Mouse (Mus musculus) cortical plate, adult 2 months (tissue): ENCODE data around the gene Aimp2. TPM values are rescaled to one million over a fixed set of nuclear protein-coding genes. Genes with fewer than 3 reads are reported as not detected.
A peak's percentile ranks its signal among the peaks of the same experiment; 100 is the strongest.

Source experiments
- H3K27ac ChIP-seq: fragments of 200-500 bp; 2 replicates; pipeline ENCODE4 v1.5.1; 2012; ENCODE audit warnings: low read length, control low read depth, inconsistent platforms; ENCODE audit not compliant: insufficient read depth
- H3K4me1 ChIP-seq: fragments of 200-500 bp; 2 replicates; pipeline ENCODE4 v1.6.1; 2011; ENCODE audit warnings: low read length; ENCODE audit not compliant: control insufficient read depth, insufficient read depth
- H3K4me3 ChIP-seq: fragments of 200-500 bp; 2 replicates; pipeline ENCODE4 v1.5.1; 2011; ENCODE audit warnings: mild to moderate bottlenecking, low read length, control low read depth; ENCODE audit not compliant: insufficient read depth
- CTCF ChIP-seq: fragments of 200-500 bp; IDR thresholded peaks from 2 replicates; pipeline ENCODE4 v1.5.1; 2011; ENCODE audit warnings: mild to moderate bottlenecking, control low read depth, low read length; ENCODE audit not compliant: insufficient read depth; ENCODE audit errors: extremely low read depth
- POLR2A ChIP-seq: fragments of 200-500 bp; IDR thresholded peaks from 2 replicates; pipeline ENCODE4 v1.6.1; 2011; ENCODE audit warnings: mild to moderate bottlenecking, low read length, control low read depth; ENCODE audit not compliant: insufficient read depth; ENCODE audit errors: extremely low read depth
- polyA plus RNA-seq: library from polyadenylated mRNA; depleted of rRNA; stranded (reverse); fragments of >200 nt; gene quantifications from 2 replicates; pipeline ENCODE4 v1.2.3, GENCODE M21; 2012

The Aimp2 gene
- polyA plus RNA-seq, 1 experiment, result 58.3 TPM

DNA sequence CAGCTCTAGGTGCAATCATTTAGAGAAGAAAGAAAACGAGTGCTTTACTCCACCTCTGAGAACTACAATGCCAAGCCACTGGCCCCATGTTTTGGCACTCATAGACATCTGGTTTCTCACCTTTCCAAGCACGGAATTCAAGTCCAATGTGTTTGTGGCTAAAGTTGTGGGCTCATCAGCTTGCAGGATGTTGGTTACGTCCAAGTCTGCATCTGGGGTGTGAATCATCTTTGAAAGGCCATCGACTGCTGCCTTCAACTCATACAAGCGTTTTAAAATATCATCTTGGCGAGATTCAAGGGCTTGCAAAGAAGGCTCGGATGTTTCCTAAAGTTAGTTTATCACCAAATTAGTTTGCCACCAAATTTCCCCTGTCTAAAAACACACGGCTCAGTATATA, 3.2 kb downstream of the Aimp2 start:
- TF ChIP-seq CTCF, result no peak
- no peak for TF ChIP-seq POLR2A
- Histone ChIP-seq H3K4me3 (no peak overlapping the region), H3K4me1 (peaks cover 5% of the 10 kb centered on the region; the same call in 1 of the 2 replicates), H3K27ac (no peak overlapping the region)

DNA sequence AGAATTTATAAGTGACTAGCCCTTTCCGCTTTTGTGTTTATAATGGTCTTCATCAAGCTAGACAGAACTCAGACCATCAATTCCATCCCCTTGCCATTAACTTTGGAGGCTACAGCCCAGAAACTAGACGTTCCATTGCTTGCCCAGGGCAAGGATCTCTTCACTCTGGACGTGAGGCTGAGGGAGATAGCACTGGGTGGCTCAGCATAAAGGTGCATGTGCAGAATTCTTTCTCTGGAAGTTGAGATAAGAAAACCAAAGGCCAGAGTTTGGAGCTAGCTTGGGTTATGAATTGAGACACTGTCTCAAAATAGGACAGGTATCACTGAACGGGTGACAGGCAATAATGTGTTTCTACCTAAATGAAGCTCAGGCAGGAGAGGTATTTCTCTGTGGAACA, 5.8 kb downstream of the Aimp2 start:
- Histone ChIP-seq H3K4me1 (peaks cover 3% of the 10 kb centered on the region; the same call in 1 of the 2 replicates), H3K27ac (no peak overlapping the region), H3K4me3 (no peak overlapping the region)
- TF ChIP-seq CTCF (no peak), POLR2A (no peak)

GRCm38 (mm10) chr5:143902111-143902510, 7.5 kb downstream of the Aimp2 start:
- H3K4me1 ChIP-seq, result 0 out of 2 replicates have a peak, but pooled peaks cover 1% of the 10 kb centered on the region

DNA sequence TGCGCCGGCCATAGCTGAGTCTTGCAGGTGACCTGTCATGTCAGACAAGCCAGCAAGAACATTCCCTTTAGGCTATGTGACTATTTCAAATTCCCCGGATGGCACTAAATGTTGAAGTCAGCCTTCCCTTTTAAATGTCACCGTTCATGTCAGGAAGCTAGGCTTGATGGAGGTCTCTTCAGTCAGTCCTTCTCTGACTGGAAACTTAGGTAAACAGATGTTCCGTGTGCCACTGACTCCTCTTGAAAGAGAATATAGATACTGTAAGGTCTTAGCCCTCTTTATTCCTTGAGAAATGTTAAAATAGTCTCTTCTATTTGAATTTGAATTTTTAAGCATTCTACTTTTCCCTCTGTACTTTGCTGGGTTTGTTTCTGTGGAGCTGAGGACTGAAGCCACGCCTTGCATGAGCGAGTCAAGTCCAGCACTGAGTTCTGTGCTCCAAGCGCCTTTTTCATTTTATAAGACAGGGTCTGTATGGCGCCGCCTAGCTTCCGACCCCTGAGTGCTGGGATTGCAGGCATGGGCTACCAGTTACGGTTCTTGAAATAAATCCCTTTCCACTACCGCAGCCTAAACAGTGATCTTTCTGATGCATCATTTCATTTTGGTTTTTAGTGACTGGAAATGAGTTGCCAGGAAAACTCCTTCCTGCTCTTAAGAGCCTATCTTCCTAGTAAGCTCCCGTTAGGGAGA, 11.9 kb downstream of the Aimp2 start, which contains the start of gene Ankrd61:
Gene Ankrd61, minus strand, starts transcription at position 51 of the 696 bp plus-strand sequence.
- TF ChIP-seq CTCF, result no peak
- no peak for TF ChIP-seq POLR2A

More at GRCm38 (mm10) chr5:143902111-143902510, 7.5 kb downstream of the Aimp2 start:
- TF ChIP-seq CTCF (no peak), POLR2A (no peak)
- Histone ChIP-seq H3K4me3 (no peak overlapping the region), H3K27ac (no peak overlapping the region)

GRCm38 (mm10) chr5:143893396-143893795, 16.3 kb downstream of the Aimp2 start:
- Histone ChIP-seq H3K4me3 (no peak overlapping the region), H3K27ac (no peak overlapping the region), H3K4me1 (peaks cover 2% of the 10 kb centered on the region; the same call in 1 of the 2 replicates)
- TF ChIP-seq POLR2A (no peak), CTCF (no peak)

More for the DNA sequence above, 11.9 kb downstream of the Aimp2 start, which contains the start of gene Ankrd61:
- H3K4me1 ChIP-seq, result peaks cover 2% of the 10 kb centered on the region; the same call in 1 of the 2 replicates
- no peak within 1 kb of the TSS for H3K4me3 ChIP-seq
- H3K27ac ChIP-seq, result no peak within 1 kb of the TSS

DNA sequence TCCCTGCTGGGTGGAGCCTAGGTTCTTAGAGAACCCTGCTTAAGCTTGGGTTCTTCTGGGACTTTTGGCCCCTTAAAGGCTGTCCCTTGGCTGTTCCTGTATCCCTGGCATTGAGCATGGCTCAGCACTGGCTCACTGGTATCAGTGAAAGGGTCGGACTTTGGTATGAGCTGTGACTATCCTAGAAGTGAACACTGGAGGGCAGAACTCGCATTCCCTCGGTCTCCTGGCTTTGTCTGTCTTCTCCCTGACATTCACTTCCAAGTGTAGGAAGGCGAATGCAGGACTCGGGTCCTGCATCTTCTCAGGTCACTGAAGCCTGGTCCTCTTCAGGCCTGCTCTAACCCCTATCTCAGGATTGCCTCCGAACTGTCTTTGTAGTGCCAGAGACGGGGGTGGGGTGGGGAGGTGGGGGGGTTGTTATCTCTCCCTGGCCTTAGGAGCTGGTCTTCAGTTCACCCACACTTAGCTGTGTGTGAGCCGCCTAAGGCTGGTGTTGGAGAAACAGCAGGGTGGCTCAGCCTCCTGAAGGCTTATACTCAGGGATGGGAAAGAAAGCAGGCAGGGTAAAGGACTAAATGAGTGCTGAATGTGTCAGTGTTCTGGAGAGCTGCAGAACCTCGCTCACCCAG, 17.3 kb downstream of the Aimp2 start:
- TF ChIP-seq POLR2A (no peak), CTCF (peak; percentile 43)
- no peak overlapping the region for H3K27ac ChIP-seq
- H3K4me1 ChIP-seq, result peaks cover 2% of the 10 kb centered on the region; the same call in 1 of the 2 replicates
- no peak overlapping the region for H3K4me3 ChIP-seq

GRCm38 (mm10) chr5:143890741-143891140, 18.9 kb downstream of the Aimp2 start:
- H3K4me3 ChIP-seq, result no peak overlapping the region
- no peak overlapping the region for H3K27ac ChIP-seq
- no peak for TF ChIP-seq CTCF
- TF ChIP-seq POLR2A, result no peak
- H3K4me1 ChIP-seq, result no peaks in the 10 kb centered on the region

DNA sequence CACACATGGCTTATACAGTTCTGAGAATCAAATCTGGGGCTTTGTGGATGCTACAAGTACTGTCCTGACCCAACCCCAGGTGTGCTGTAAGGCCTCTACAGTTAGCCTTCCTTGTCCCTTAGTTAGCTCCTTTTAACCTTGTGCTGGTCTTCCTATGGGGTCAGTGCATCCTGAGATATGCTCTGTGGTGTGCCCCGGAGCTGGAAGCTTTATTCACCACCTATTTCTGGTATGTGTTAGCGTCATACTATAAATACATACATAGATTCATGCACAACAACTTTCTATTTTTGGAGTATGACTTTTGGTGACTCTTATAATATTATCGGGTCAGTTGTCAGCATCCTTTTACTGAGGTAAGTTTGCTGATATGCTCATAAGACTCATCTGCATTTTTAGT, 24.4 kb downstream of the Aimp2 start:
- Histone ChIP-seq H3K4me1 (no peaks in the 10 kb centered on the region), H3K27ac (no peak overlapping the region), H3K4me3 (no peak overlapping the region)
- TF ChIP-seq CTCF, result no peak
- no peak for TF ChIP-seq POLR2A

DNA sequence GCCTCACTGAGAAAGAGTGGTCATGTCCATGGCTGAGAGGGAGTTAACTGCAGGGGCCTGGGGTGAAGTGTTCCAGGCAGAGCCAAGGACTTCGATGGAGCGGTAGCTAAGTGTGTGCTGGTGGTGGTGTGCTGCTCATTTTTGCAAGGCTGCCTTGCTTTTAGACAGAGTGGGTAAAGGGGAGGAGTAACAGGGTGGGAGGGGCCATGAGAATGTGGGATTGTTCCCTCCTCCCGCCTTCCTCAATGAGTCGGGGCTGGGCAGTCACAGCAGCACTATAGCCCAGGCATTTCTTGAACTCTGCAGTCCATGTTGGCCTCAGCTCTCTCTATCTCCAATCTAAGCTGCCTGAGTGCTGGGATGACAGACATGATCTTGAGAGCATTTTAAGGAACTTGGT, 35.1 kb downstream of the Aimp2 start:
- Histone ChIP-seq H3K4me1 (no peaks in the 10 kb centered on the region), H3K27ac (no peak overlapping the region), H3K4me3 (no peak overlapping the region)
- TF ChIP-seq CTCF (no peak), POLR2A (no peak)
